Mouse (Mus musculus) erythroblast, embryonic 14.5 days (primary cell): ENCODE results near the gene Als2cr12.

Experiments
- GATA1 ChIP-seq: IDR thresholded peaks from 2 replicates; pipeline ENCODE4 v1.6.1; 2012; ENCODE audit warnings: low read length, inconsistent platforms, mixed read lengths
- TAL1 ChIP-seq: IDR thresholded peaks from 3 replicates; pipeline ENCODE4 v1.6.1; 2012; ENCODE audit warnings: low read length, inconsistent platforms, mixed read lengths

DNA sequence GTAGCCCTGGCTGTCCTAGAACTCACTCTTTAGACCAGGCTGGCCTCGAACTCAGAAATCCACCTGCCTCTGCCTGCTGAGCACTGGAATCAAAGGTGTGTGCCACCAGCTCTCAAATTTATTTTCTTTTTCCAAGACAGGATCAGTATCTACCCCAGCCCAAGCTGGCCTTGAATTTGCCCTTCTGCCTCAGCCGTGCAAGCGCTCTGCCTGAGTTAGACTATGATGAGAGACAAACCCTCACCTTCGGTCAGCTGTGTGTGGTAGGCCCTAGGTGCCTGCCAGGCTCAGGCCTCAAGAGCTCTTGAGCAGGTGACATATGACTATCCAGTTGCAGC, 21.1 kb upstream of the Als2cr12 start:
- TF ChIP-seq GATA1 (no peak), TAL1 (no peak)
